Mouse (Mus musculus): ENCODE measurements around the gene Ier5l. TPM values are rescaled to one million over a fixed set of nuclear protein-coding genes. Genes with fewer than 3 reads are reported as not detected.

Gene Ier5l
- polyA plus RNA-seq, 1 experiment from 2014 or later: 2.0 TPM

Other genes starting within 250 kb of the Ier5l start
- 55.4 and 57.8 TPM in 2 replicates for gene Lrrc8a, start 236.5 kb downstream of the Ier5l start, polyA plus RNA-seq (2015; fragmentation: Nextera tagmentation; extraction: Ambion mirVana)
- gene Gm28035, start 233.7 kb downstream of the Ier5l start, polyA plus RNA-seq (2015; fragmentation: Nextera tagmentation; extraction: Ambion mirVana): 0.26 and 0.27 TPM in 2 replicates
- 6.1 and 7.2 TPM in 2 replicates for gene Phyhd1, start 208.0 kb downstream of the Ier5l start, polyA plus RNA-seq (2015; fragmentation: Nextera tagmentation; extraction: Ambion mirVana)
- gene Gm28038, start 193.2 kb downstream of the Ier5l start, polyA plus RNA-seq (2015; fragmentation: Nextera tagmentation; extraction: Ambion mirVana): not detected in 2 replicates
- 38.0 and 40.9 TPM in 2 replicates for gene Dolk, start 187.9 kb downstream of the Ier5l start, polyA plus RNA-seq (2015; fragmentation: Nextera tagmentation; extraction: Ambion mirVana)
- 18.9 and 19.6 TPM in 2 replicates for gene Nup188, start 187.8 kb downstream of the Ier5l start, polyA plus RNA-seq (2015; fragmentation: Nextera tagmentation; extraction: Ambion mirVana)
- gene Sh3glb2, start 114.9 kb downstream of the Ier5l start, polyA plus RNA-seq (2015; fragmentation: Nextera tagmentation; extraction: Ambion mirVana): 206 and 218 TPM in 2 replicates
- gene Miga2, start 110.0 kb downstream of the Ier5l start, polyA plus RNA-seq (2015; fragmentation: Nextera tagmentation; extraction: Ambion mirVana): 32.9 and 35.0 TPM in 2 replicates
- gene Dolpp1, start 82.0 kb downstream of the Ier5l start, polyA plus RNA-seq (2015; fragmentation: Nextera tagmentation; extraction: Ambion mirVana): 63.6 and 67.8 TPM in 2 replicates
- 23.6 and 26.0 TPM in 2 replicates for gene Crat, start 58.4 kb downstream of the Ier5l start, polyA plus RNA-seq (2015; fragmentation: Nextera tagmentation; extraction: Ambion mirVana)
- gene Ptpa, start 58.2 kb downstream of the Ier5l start, polyA plus RNA-seq (2015; fragmentation: Nextera tagmentation; extraction: Ambion mirVana): 146 and 156 TPM in 2 replicates
- gene Cstad, start 120.8 kb upstream of the Ier5l start, polyA plus RNA-seq (2015; fragmentation: Nextera tagmentation; extraction: Ambion mirVana): 0.62 TPM in 2 replicates

All from midbrain, embryonic 16.5 days (tissue).